Mouse (Mus musculus) bone marrow, adult 2 months (tissue): ENCODE results near the gene Gtpbp3.

Source experiments
- CTCF ChIP-seq: fragments of 200-500 bp; IDR thresholded peaks from 2 replicates; pipeline ENCODE4 v1.5.1; 2011; ENCODE audit warnings: low read length, control low read depth; ENCODE audit not compliant: control insufficient read depth, insufficient read depth
- POLR2A ChIP-seq: fragments of 200-500 bp; IDR thresholded peaks from 2 replicates; pipeline ENCODE4 v1.6.1; 2011; ENCODE audit warnings: low read depth, mild to moderate bottlenecking, control low read depth, low read length, borderline replicate concordance; ENCODE audit not compliant: control insufficient read depth

GRCm38 (mm10) chr8:71486136-71486529, 1.8 kb upstream of the Gtpbp3 start:
- no peak for TF ChIP-seq CTCF
- no peak for TF ChIP-seq POLR2A
